Mouse (Mus musculus) G1E (cell line): ENCODE results near the gene Zfp523.

Experiments
- CTCF ChIP-seq: IDR thresholded peaks from 2 replicates; pipeline ENCODE4 v1.5.1; 2012; ENCODE audit warnings: low read depth, low read length, inconsistent platforms, mixed read lengths
- GATA1 ChIP-seq: IDR thresholded peaks from 2 replicates; pipeline ENCODE4 v1.6.1; 2012; ENCODE audit warnings: borderline replicate concordance, low read length, inconsistent platforms, mixed read lengths
- GATA2 ChIP-seq: IDR thresholded peaks from 2 replicates; pipeline ENCODE4 v1.6.1; 2012; ENCODE audit warnings: low read depth, low read length, inconsistent platforms, borderline replicate concordance
- POLR2AphosphoS5 ChIP-seq: IDR thresholded peaks from 2 replicates; pipeline ENCODE4 v1.6.1; 2012; ENCODE audit warnings: low read depth, low read length, inconsistent platforms; ENCODE audit not compliant: insufficient replicate concordance
- TAL1 ChIP-seq: conservative IDR thresholded peaks from 2 replicates; pipeline ENCODE4 v1.6.1; 2012; ENCODE audit warnings: low read depth, low read length, inconsistent platforms, mixed read lengths

DNA sequence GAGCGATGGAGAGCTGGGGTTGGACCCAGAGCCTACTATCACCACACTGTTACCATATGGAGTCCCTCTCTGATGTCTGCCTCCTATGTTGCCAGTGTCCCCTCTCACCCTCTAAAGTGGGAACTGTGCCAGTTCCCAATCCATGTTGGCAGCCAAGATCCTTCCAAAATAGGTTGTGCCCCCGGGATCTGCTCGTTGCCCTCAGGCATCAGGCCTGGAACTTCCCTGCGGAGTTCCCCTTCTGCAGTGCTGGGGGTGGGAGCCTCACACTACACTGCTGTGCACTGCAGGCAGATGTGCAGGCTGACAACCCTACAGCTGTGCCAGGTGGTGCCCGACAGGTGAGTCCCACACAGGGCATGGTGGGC, 75.3 kb downstream of the Zfp523 start:
- TF ChIP-seq CTCF (no peak), GATA1 (no peak), POLR2AphosphoS5 (no peak), TAL1 (no peak), GATA2 (no peak)
